Mouse (Mus musculus): ENCODE measurements at regions not wholly inside any gene's neighbourhood (a gene's known extent, or its start where the extent isn't known, plus 50 kb on each side); places are given as distances from the start of the nearest gene placed in this dataset.
A peak's percentile ranks its signal among the peaks of the same experiment; 100 is the strongest.

DNA sequence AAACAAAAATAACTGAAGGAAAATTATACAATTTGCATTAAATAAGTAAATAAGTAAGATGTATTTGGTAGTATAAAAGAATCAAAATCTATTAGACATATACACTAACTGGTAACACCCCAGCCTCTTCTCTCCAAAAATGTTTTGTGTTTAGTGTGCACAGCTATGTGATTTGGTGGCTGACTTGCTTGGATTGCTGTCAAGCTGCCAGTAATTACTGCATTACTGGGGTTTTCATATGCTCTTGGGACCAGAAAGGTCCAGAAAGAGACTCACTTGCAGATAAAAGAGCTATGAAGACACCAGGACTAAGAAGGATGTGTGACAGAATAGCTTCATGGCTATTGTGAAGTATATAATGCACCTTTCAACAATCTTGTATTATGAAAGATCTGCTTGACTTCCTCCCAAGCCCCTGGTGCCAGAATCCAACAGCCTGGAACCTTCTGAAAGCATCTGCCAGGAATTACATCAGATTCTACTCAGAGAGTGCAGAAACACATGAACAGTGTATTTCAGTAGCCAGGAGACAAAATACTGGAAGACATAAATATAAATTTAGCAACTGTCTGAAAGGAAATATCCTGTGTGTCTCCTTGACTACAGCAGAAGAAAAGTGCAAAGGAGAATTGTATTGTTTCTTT, 5132.6 kb downstream of the 9330182O14Rik start:
- peak; percentile 85 for ATAC-seq (ENCODE audit: low TSS enrichment)

DNA sequence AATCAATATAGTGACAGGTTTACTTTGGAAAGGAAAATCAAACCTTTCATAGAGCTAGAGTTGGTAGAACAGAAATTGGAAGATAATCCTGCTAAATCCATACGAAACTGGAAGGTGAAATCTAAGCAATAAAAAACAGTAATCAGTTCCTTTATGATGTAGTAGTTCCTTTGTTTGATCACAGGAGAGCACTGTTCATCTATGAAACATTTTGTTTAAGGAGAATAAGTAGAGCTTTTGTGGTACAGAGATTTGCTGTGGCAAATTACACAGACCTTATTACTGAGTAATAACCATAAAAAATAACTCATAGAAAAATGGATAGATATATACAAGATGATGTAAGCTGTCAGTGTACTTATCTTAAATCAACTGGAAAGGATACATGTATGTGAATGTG, 5139.5 kb downstream of the 9330182O14Rik start:
- peak; percentile 64 for ATAC-seq (ENCODE audit: low TSS enrichment)

DNA sequence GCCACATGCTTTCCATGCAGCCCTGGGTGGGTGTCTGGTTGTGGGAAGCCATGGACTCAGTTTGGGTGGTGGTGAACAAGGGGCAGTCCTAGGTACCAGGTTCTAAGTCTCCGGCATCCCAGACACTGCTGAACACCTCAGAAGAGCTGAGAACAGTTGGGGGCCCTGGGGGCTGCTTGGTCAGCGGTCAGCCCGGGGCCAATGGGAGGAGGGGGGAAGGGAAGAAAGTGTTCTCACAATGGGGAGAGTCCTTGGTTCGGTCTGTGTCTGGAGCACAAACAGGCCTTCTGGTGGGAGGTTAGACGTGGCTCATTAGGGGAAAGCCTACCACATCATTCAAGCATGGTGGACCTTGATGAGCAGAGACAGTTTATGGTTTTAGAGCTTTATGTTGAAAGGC, 5187.5 kb downstream of the 9330182O14Rik start:
- ATAC-seq (ENCODE audit: low TSS enrichment), result no peak

DNA sequence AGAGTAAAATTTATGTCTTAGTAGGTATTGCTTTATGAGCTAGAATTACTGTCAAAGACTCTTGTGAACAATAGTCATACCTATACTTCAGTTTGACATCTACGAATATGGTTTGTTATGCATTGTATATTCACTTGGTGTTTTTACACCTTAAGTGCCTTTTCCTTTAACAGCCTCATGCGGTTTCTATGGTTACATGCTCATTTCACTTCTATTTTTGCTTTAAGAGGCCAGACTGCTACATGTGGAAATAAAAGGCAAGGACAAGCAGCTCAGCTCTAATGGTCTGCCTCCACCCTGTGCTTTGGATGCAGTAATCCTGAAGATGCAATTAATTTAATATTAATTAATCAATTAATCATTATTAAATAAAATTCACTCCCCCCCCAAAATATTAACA, 5216.3 kb downstream of the 9330182O14Rik start:
- ATAC-seq (ENCODE audit: low TSS enrichment), result peak; percentile 97
